Mouse (Mus musculus): ENCODE measurements around the gene Plekha5. TPM values are rescaled to one million over a fixed set of nuclear protein-coding genes. Genes with fewer than 3 reads are reported as not detected.
"Not testable (repeated sequence)": the region's sequence is repeated elsewhere in the genome, so short reads cannot be mapped to it uniquely, and the experiment has no call there.

The Plekha5 gene
- polyA plus RNA-seq, 1 experiment from 2014 or later, result 40.3 TPM

- Histone ChIP-seq H3K4me2 (no peak overlapping the region), H3K4me3 (no peak overlapping the region), H3K27ac (replicated peaks) (no peak overlapping the region), H3K9ac (no peak overlapping the region), H3K36me3 (no peaks in the 10 kb centered on the region), H3K27me3 (no peaks in the 10 kb centered on the region), H3K9me3 (no peaks in the 10 kb centered on the region), H3K4me1 (replicated peaks) (no peaks in the 10 kb centered on the region)
- ATAC-seq (ENCODE audit: low FRiP score, low read depth), result no peak
- WGBS, result 85% methylated on average over 3 of the region's 3 CpGs
These were observed 74.2 kb downstream of the Plekha5 start for GRCm38 (mm10) chr6:140498074-140498473.

- H3K9ac ChIP-seq, result no peak overlapping the region
- WGBS, result 79% methylated on average over 4 of the region's 4 CpGs
These were observed 75.1 kb downstream of the Plekha5 start for GRCm38 (mm10) chr6:140498958-140499357.

GRCm38 (mm10) chr6:140500829-140501228, 77.0 kb downstream of the Plekha5 start:
- not testable (repeated sequence) for H3K4me1 ChIP-seq (replicated peaks); H3K27me3 ChIP-seq; ATAC-seq (ENCODE audit: low FRiP score, low read depth); H3K9me3 ChIP-seq; H3K9ac ChIP-seq; H3K4me3 ChIP-seq; H3K36me3 ChIP-seq; H3K27ac ChIP-seq (replicated peaks); H3K4me2 ChIP-seq
- WGBS, result 77% methylated on average over 1 of the region's 1 CpGs

More at GRCm38 (mm10) chr6:140498958-140499357, 75.1 kb downstream of the Plekha5 start:
- Histone ChIP-seq H3K27ac (replicated peaks) (no peak overlapping the region), H3K36me3 (no peaks in the 10 kb centered on the region), H3K4me1 (replicated peaks) (no peaks in the 10 kb centered on the region), H3K27me3 (no peaks in the 10 kb centered on the region), H3K4me3 (no peak overlapping the region), H3K9me3 (no peaks in the 10 kb centered on the region), H3K4me2 (no peak overlapping the region)
- no peak for ATAC-seq (ENCODE audit: low FRiP score, low read depth)

- H3K4me1 ChIP-seq (replicated peaks), result no peaks in the 10 kb centered on the region
- 80% methylated on average over 7 of the region's 7 CpGs for WGBS
- H3K4me3 ChIP-seq, result no peak overlapping the region
- no peak for ATAC-seq (ENCODE audit: low FRiP score, low read depth)
- H3K9me3 ChIP-seq, result no peaks in the 10 kb centered on the region
- no peak overlapping the region for H3K27ac ChIP-seq (replicated peaks)
- H3K4me2 ChIP-seq, result no peak overlapping the region
- H3K9ac ChIP-seq, result no peak overlapping the region
- no peaks in the 10 kb centered on the region for H3K36me3 ChIP-seq
- no peaks in the 10 kb centered on the region for H3K27me3 ChIP-seq
These were observed 78.0 kb downstream of the Plekha5 start for GRCm38 (mm10) chr6:140501841-140502240.

- Histone ChIP-seq H3K9ac (no peak overlapping the region), H3K27me3 (no peaks in the 10 kb centered on the region), H3K9me3 (no peaks in the 10 kb centered on the region), H3K4me1 (replicated peaks) (peaks cover 14% of the 10 kb centered on the region), H3K4me2 (no peak overlapping the region), H3K27ac (replicated peaks) (no peak overlapping the region), H3K4me3 (no peak overlapping the region), H3K36me3 (no peaks in the 10 kb centered on the region)
- 81% methylated on average over 10 of the region's 10 CpGs for WGBS
- ATAC-seq (ENCODE audit: low FRiP score, low read depth), result no peak
These were observed 80.9 kb downstream of the Plekha5 start for GRCm38 (mm10) chr6:140504796-140505195.

- no peak for ATAC-seq (ENCODE audit: low FRiP score, low read depth)
- Histone ChIP-seq H3K36me3 (no peaks in the 10 kb centered on the region), H3K4me1 (replicated peaks) (peaks cover 21% of the 10 kb centered on the region), H3K4me2 (no peak overlapping the region), H3K27ac (replicated peaks) (no peak overlapping the region), H3K4me3 (no peak overlapping the region), H3K27me3 (no peaks in the 10 kb centered on the region), H3K9me3 (no peaks in the 10 kb centered on the region), H3K9ac (no peak overlapping the region)
- WGBS, result 65% methylated on average over 3 of the region's 3 CpGs
These were observed 83.8 kb downstream of the Plekha5 start for GRCm38 (mm10) chr6:140507605-140508004.

- Histone ChIP-seq H3K27ac (replicated peaks) (no peak overlapping the region), H3K4me2 (no peak overlapping the region), H3K9ac (no peak overlapping the region), H3K4me3 (no peak overlapping the region), H3K4me1 (replicated peaks) (peaks cover 30% of the 10 kb centered on the region), H3K27me3 (no peaks in the 10 kb centered on the region), H3K9me3 (no peaks in the 10 kb centered on the region), H3K36me3 (no peaks in the 10 kb centered on the region)
- ATAC-seq (ENCODE audit: low FRiP score, low read depth), result 0 out of 2 replicates have a peak, but pooled peaks have one; percentile 31
- WGBS, result 73% methylated on average over 13 of the region's 13 CpGs
These were observed 84.8 kb downstream of the Plekha5 start for GRCm38 (mm10) chr6:140508475-140509150.

GRCm38 (mm10) chr6:140509151-140509530, 85.3 kb downstream of the Plekha5 start:
- no peak for ATAC-seq (ENCODE audit: low FRiP score, low read depth)
- no peaks in the 10 kb centered on the region for H3K9me3 ChIP-seq
- H3K9ac ChIP-seq, result no peak overlapping the region
- H3K36me3 ChIP-seq, result no peaks in the 10 kb centered on the region
- peaks cover 31% of the 10 kb centered on the region for H3K4me1 ChIP-seq (replicated peaks)
- 69% methylated on average over 9 of the region's 9 CpGs for WGBS
- H3K4me2 ChIP-seq, result no peak overlapping the region
- H3K27me3 ChIP-seq, result no peaks in the 10 kb centered on the region
- H3K4me3 ChIP-seq, result no peak overlapping the region
- H3K27ac ChIP-seq (replicated peaks), result no peak overlapping the region; the same call in 1 of the 2 replicates

- Histone ChIP-seq H3K4me1 (replicated peaks) (peaks cover 37% of the 10 kb centered on the region), H3K4me3 (no peak overlapping the region), H3K27ac (replicated peaks) (no peak overlapping the region), H3K36me3 (no peaks in the 10 kb centered on the region), H3K9me3 (no peaks in the 10 kb centered on the region), H3K9ac (no peak overlapping the region), H3K27me3 (no peaks in the 10 kb centered on the region), H3K4me2 (no peak overlapping the region)
- no peak for ATAC-seq (ENCODE audit: low FRiP score, low read depth)
- 79% methylated on average over 1 of the region's 1 CpGs for WGBS
These were observed 88.2 kb downstream of the Plekha5 start for GRCm38 (mm10) chr6:140512016-140512415.

GRCm38 (mm10) chr6:140512427-140512826, 88.6 kb downstream of the Plekha5 start:
- Histone ChIP-seq H3K4me2 (no peak overlapping the region), H3K4me1 (replicated peaks) (peaks cover 35% of the 10 kb centered on the region)
- 66% methylated on average over 8 of the region's 8 CpGs for WGBS

GRCm38 (mm10) chr6:140514205-140515110, 90.6 kb downstream of the Plekha5 start:
- WGBS, result 20% methylated on average over 8 of the region's 8 CpGs
- H3K27me3 ChIP-seq, result no peaks in the 10 kb centered on the region
- H3K4me3 ChIP-seq, result no peak overlapping the region
- no peak overlapping the region for H3K4me2 ChIP-seq
- H3K27ac ChIP-seq (replicated peaks), result no peak overlapping the region
- no peak overlapping the region for H3K9ac ChIP-seq
- ATAC-seq (ENCODE audit: low FRiP score, low read depth), result no peak
- no peaks in the 10 kb centered on the region for H3K9me3 ChIP-seq
- no peaks in the 10 kb centered on the region for H3K36me3 ChIP-seq
- H3K4me1 ChIP-seq (replicated peaks), result peaks cover 33% of the 10 kb centered on the region

More at GRCm38 (mm10) chr6:140512427-140512826, 88.6 kb downstream of the Plekha5 start:
- H3K27ac ChIP-seq (replicated peaks), result no peak overlapping the region
- no peaks in the 10 kb centered on the region for H3K9me3 ChIP-seq
- no peak overlapping the region for H3K9ac ChIP-seq
- 0 out of 2 replicates have a peak, but pooled peaks have one; percentile 35 for ATAC-seq (ENCODE audit: low FRiP score, low read depth)
- H3K36me3 ChIP-seq, result no peaks in the 10 kb centered on the region
- no peaks in the 10 kb centered on the region for H3K27me3 ChIP-seq
- no peak overlapping the region for H3K4me3 ChIP-seq

- H3K9me3 ChIP-seq, result no peaks in the 10 kb centered on the region
- H3K36me3 ChIP-seq, result no peaks in the 10 kb centered on the region
- H3K4me1 ChIP-seq (replicated peaks), result peaks cover 38% of the 10 kb centered on the region
- ATAC-seq (ENCODE audit: low FRiP score, low read depth), result no peak
- no peaks in the 10 kb centered on the region for H3K27me3 ChIP-seq
- H3K9ac ChIP-seq, result no peak overlapping the region
- no peak overlapping the region for H3K4me2 ChIP-seq
- no peak overlapping the region for H3K27ac ChIP-seq (replicated peaks)
- no peak overlapping the region for H3K4me3 ChIP-seq
- 51% methylated on average over 4 of the region's 4 CpGs for WGBS
These were observed 91.7 kb downstream of the Plekha5 start for GRCm38 (mm10) chr6:140515550-140515949.
